Mouse (Mus musculus) thymus, postnatal 4 days (tissue): ENCODE results near the gene Srek1ip1.
A peak's percentile ranks its signal among the peaks of the same experiment; 100 is the strongest.

ENCODE experiments used
- DNase-seq: peaks from one replicate; pipeline ENCODE4 v3.0.0; 2021

Srek1ip1 gene

GRCm38 (mm10) chr13:104843295-104844089 lies 51.2 kb downstream of the Srek1ip1 start:
- DNase-seq: no peak

- DNase-seq: no peak
Observed at GRCm38 (mm10) chr13:104853645-104854044, 61.4 kb downstream of the Srek1ip1 start.

- peak; percentile 52 for DNase-seq
Observed at GRCm38 (mm10) chr13:104863127-104863979, 71.1 kb downstream of the Srek1ip1 start, which contains the start of gene Shisal2b. Gene Shisal2b (minus strand): TSS chr13:104863893.

- no peak for DNase-seq
Observed at GRCm38 (mm10) chr13:104866726-104867125, 74.4 kb downstream of the Srek1ip1 start.

GRCm38 (mm10) chr13:104869907-104870306 lies 77.6 kb downstream of the Srek1ip1 start:
- no peak for DNase-seq

GRCm38 (mm10) chr13:104878508-104878907 lies 86.2 kb downstream of the Srek1ip1 start:
- DNase-seq: no peak

- no peak for DNase-seq
Observed at GRCm38 (mm10) chr13:104883566-104884249, 91.4 kb downstream of the Srek1ip1 start.

GRCm38 (mm10) chr13:104886308-104887032 lies 94.2 kb downstream of the Srek1ip1 start:
- DNase-seq: no peak
